Mouse (Mus musculus): Measurements from ENCODE around the gene Kntc1.
A peak's percentile ranks its signal among the peaks of the same experiment; 100 is the strongest.

The Kntc1 gene

DNA sequence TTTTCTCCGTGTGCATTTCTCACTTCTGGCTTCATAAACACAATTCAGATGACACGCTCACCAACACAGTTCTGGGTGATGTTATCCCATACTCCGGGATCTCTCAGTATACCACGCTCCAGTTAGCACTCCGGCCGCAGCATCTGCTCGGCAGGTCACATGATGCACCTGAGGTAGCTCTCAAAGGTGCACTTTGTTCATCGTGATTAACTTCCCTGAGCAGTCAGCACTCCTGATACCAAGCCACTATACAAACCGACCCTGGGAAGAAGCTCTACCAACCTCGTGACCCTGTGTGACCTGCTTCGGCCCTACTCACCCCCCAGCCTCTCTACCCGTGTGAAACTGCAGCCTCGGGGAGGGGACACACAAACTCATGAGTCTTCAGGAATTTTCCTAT is 59.6 kb downstream of the Kntc1 start:
- no peak for DNase-seq (ENCODE audit: low spot score)

DNA sequence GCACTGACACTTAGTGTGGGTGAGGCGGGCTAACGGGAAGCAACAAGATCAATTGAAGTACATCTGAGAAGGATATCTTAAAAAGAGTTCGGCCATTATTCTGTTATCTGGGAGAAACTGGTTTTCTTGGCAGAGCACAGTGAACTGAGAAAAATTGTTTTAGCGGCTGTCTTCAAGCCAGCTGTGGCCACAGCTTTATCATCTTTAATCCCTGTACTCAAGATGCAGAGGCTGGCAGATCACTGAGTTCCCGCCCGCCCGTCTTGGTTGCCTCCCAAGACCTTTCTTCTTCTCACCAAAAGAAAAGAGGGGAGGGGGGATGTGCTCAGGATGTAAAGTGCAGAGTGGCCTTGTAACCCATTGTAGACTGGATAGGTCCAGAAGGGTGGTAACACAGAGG is 67.4 kb downstream of the Kntc1 start:
- no peak for DNase-seq (ENCODE audit: low spot score)

DNA sequence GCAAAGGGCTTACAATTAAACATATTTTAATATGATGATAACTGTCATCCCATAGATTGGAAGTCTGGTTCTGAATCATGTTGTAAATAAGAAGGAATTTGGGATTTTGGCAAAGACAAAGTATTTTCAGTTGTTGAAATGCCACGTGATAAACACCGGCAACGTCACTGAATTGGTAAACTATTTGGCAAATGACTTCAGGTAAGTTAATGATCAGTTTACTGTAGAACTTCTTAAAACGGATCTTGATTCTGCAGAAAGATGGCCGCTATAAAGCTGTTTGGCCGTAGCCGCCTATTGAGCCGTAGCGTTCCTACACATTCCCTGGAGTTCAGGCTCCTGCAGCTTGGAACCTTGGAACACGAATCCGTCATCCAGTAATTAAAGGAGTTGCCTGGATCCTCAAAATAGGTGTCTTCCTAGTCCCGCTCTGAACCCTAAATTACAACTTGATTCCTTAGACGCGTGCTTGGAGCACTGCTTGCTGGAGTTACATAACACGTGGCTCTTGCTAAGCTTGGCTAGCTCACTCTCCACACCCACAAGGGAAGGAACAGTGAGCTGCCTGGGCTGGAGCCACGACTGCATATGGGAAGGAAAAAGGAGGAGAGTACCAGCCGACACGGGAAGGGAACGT is 69.5 kb downstream of the Kntc1 start:
- DNase-seq (ENCODE audit: low spot score) = no peak

DNA sequence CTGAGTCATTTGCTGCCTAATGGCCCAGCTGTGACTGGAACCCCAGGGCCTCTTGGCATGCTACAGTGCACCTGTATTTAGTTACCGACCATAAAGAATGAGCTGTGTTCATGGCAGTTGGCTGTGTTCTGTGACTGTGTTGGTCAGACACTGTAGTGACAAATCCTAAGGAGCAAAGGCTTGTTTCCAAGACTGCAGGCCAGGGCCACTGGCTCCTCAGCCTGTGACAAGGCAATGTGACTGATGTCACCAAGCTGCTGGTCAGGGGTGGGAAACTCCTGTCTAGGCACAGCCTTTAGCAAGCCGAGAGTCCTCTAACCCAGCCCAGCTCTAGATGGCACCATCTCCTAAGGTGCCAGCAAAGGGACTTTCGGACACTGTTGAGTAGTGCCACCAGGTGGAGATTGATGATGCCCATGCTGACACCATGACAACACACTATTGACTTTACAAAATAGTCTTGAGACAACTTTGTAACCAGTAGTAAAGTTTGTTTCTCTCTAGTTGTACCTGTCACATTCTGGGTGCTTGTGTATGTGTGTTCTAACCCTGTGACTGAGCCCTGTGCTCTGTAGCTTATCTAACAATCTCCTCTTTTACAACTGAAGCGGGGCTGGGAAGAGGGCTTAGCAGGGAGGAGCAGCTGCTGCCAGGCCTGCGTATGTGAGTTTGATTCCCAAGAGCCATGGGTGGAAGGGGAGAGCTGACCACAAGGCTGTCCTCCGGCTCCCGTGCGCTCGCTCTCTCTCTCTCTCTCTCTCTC is 71.2 kb downstream of the Kntc1 start:
- peak; percentile 43 for DNase-seq (ENCODE audit: low spot score)

- DNase-seq (ENCODE audit: low spot score) = no peak
Observed at GRCm38 (mm10) chr5:123821264-123821571, 71.7 kb downstream of the Kntc1 start.

GRCm38 (mm10) chr5:123822706-123823105 is 73.2 kb downstream of the Kntc1 start:
- no peak for DNase-seq (ENCODE audit: low spot score)

GRCm38 (mm10) chr5:123827659-123828091 is 78.2 kb downstream of the Kntc1 start:
- DNase-seq (ENCODE audit: low spot score) = peak; percentile 11

DNA sequence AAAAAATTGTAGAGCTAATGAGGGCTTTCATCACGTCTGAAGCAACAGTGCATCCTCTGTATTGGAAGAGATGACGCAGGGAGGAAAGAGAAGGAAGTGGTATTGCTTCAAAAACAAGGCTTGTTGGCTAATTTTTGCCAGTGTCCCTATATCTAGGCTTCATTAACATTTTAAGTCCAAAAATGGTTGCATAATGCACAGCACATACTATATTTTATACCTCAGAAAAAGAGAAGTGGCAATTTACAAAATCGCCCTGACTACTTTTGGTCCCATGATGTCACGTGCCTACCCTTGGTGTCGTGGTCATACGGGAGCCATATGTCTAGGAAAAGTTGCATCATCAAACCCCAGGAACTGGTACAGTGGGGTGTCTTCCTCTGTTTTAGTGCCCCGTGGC is 82.8 kb downstream of the Kntc1 start:
- no peak for DNase-seq (ENCODE audit: low spot score)

- no peak for DNase-seq (ENCODE audit: low spot score)
Observed at GRCm38 (mm10) chr5:123834836-123835235, 85.3 kb downstream of the Kntc1 start.

GRCm38 (mm10) chr5:123837371-123837770 is 87.9 kb downstream of the Kntc1 start:
- no peak for DNase-seq (ENCODE audit: low spot score)

GRCm38 (mm10) chr5:123842221-123842934 is 92.9 kb downstream of the Kntc1 start:
- no peak for DNase-seq (ENCODE audit: low spot score)

GRCm38 (mm10) chr5:123842935-123843282 is 93.4 kb downstream of the Kntc1 start:
- DNase-seq (ENCODE audit: low spot score) = no peak

DNA sequence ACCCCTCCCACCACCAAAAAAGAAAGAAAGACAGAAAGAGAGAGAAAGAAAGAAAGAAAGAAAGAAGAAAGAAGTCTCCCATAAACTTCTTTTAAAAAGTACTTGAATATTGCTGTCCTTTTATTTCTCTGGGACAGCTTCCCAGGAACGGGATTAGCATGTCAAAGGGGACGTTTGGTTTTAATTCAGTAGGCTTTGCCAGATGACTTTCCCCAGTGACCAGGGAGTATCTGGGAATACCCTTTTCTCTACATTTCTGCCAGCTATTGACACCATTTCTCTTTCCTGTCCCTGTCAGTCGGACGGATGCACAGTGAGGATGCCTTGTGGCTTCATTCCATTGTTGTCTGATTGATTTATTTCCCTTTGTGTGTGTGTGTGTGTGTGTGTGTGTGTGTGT is 94.3 kb downstream of the Kntc1 start:
- DNase-seq (ENCODE audit: low spot score) = no peak

DNA sequence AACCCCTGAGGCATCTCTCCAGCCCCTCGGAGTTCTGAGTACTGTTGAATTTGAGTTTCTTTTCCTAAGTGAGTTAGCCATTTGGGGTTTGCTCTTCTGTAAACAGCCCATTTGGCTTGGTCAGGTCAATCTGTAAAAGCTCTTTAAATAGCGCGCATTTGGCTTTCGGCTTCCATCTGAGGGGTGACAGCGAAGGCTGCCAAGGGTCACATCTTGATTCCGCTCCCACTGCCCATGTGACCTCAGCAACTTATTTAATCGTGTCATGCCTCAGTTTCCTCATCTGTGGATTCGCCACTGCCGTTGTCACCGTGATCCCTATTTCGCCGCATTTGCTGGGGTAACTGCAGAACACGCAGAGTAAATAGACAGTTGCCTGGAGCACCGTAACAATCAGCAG is 94.8 kb downstream of the Kntc1 start:
- no peak for DNase-seq (ENCODE audit: low spot score)

- no peak for DNase-seq (ENCODE audit: low spot score)
Observed at GRCm38 (mm10) chr5:123851398-123851797, 101.9 kb downstream of the Kntc1 start.

DNA sequence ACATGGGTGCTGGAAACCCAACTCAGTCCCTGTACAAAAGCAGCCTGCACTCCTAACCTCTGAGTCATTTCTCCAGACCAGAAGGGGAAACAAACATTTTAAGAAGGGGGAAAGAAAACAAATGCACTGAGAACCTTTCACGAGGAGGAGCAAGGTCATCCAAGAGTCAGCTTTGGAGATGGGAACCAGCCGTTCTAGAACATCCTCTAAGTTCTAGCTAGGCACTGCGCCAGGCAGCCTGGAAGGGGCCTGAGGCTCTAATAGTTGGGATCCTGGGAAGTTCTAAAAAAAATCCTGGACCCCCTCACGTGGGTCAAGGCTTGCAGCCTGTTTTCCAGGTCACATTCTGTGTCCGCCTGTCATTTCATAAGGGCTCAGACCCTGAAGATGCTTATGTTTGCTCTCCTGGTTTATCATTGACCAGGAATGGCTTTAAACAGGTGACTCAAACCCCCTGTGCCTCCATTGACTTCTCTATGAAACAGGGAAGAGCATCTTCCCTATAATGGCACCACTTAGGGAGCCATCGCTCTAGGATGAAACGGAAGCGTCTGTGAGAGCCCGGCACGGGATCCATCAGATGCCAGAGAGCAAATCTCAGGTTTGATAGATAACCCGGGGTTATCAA is 104.5 kb downstream of the Kntc1 start:
- no peak for DNase-seq (ENCODE audit: low spot score)

DNA sequence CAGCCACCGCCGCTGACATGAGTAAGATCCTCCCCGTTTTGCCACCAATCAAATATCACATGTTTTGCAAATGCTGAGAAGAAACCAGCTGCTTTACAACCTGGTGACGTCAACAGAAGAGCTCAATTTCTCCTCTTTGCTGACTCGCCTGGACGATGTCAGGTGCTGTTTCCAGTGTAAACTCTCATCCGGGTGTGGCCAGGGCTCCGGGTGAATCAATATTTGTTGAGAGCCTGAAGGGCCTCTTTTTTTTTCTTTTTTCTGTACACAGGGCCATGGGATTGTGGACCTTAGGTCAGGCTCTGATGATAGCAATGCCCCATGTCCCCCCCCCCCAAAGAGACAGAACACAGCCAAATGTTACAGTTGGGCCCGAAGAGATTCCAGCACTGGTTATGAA is 105.0 kb downstream of the Kntc1 start:
- DNase-seq (ENCODE audit: low spot score) = no peak

DNA sequence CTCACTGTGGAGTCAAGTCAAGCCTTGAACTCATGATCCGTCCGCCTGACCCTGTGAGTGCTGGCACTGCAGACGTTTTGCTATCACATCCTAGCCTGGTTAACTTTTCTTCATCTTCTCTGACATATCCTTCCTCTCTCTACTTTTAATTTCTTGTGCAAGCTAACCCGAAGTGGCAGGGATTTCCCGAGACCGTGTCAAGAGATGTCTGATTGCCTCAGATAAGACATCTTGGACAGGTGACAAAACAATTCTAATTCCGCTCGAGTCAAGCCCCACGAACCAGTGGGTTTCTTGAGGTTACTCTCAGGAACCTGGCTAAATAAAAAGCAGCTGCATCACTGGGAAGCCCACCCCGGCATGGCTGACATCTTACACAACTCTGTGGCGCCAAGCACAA is 109.3 kb downstream of the Kntc1 start:
- DNase-seq (ENCODE audit: low spot score) = no peak

DNA sequence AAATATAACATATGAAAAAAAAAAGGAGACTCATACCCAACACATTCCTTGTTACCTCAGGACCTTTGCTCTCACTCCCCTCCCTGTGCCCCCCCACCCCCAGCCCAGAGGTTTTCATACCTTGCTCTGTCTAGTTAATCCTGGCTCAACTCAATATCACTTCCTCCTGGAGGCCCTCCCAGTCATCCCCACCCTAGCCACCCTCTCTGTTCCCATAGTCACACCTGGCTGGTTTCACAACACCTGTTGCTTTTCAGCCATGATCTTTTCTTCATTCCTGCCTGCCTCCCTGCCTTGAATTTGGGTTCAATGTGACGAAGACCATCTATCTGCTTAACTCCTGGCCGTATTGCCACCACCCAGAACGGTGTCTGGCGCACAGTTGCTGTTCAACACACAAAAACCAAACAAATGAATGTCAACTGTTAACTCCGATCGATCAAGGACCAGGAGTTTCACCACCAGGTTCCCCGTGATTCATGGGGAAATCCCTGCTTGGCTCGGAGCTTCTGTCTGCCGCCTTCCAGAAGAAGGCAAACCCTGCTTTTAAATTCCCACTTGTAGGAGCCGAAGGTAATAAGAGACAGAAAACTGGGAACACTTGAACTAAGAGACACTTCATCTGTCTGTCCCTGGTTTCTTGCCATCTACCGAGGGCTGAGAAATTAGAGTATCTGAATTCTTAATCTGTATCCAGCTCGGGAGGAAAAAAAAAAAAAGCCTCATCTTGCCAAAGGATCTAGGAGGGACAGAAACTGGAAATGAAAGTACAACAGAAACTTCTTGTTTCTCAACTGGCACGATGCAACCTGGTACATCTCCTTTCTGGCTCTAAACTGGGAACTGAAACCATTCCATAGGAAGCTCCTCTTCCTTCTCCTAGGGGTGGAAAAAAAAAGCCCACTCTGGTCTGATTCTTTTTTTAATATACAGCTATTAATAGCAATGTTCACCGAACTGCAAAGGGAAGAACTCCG is 113.1 kb downstream of the Kntc1 start:
- DNase-seq (ENCODE audit: low spot score) = no peak

DNA sequence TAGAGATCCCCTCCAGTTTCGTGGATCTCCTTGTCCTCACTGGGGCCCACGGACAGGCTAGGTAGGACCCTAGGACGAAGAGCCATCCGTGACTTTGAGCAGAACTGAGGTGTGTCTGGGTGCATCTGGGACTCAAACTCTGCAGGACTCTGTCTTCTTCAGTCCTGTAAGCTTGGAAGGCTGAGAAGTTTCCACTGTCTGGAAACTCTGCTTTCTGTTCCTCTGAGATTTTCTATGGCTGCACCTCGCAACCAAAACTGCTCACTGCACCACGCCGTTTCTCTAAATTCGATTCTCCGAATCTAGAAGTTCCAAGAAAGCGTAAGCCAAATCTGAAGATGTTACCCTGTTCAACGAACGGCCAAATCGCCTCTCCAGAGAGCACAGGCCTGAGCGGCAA is 114.4 kb downstream of the Kntc1 start:
- DNase-seq (ENCODE audit: low spot score) = no peak

DNA sequence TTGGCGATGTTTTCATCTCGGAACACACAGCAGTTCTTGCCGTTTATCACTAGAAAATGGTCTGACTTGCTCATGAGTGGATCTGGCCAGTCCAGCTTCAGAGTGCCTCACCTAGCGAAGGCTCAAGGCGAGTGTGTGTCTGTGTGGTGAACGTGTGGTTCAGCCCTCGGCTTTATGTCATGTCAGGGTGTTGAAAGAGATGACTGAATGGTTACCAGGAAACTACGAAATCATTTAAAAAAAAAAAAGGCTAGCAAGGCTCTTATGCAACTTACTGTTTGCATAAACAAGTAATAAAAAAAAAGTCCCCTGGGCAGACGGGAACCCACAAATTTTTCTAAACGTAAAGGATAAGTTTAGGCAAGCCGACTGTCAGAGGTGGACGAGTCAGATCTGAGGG is 115.8 kb downstream of the Kntc1 start, which contains the start of gene Hcar2:
TSS of gene Hcar2 (minus strand) at position 135 of the 400 bp plus-strand sequence.
- no peak for DNase-seq (ENCODE audit: low spot score)

DNA sequence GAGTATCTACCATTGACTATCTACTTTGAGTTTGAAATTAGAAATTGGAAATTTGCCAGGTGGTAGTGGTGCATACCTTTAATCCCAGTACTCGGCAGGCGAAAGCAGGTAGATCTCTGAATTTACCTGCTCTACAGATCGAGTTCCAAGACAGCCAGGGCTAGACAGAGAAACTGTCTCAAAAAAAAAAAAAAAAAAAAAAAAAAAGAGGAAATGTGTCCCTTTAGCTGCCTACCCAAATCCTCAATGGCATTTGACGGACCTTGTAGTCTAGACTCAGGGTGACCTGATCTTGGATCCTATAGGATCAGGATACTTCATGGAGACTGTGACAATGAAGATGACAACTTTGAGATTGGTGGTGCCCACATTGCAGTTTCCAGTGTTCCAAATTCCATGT is 116.9 kb downstream of the Kntc1 start:
- no peak for DNase-seq (ENCODE audit: low spot score)

Measured in MN1 (cell line).